Mouse (Mus musculus) naive thymus-derived CD4-positive, alpha-beta T cell, adult 2 months (primary cell): ENCODE results near the gene Cd8b1.
"Not testable (repeated sequence)": the region's sequence is repeated elsewhere in the genome, so short reads cannot be mapped to it uniquely, and the experiment has no call there.

ENCODE experiments used
- DNase-seq: peaks from one replicate; pipeline ENCODE4 v3.0.0-alpha.2; 2011; ENCODE audit warnings: low read depth

The Cd8b1 gene

DNA sequence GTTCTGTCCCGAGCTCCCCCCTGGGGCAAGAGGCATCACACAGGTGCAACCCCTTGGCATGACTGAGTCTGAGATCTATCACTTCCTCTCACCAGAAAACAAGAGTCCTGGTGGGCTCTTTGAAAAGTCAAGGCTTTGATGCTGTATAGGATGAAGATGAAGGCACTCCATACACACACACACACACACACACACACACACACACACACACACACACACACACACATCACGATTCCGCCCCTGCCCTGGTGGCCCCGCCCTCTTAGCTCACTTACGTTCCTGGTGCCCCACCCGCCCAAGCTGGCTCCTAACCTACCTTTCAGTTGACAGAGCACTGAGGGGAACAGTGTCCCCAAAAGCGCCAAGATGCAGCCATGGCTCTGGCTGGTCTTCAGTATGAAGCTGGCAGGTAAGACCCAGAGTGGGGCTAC is at the start of gene Cd8b1:
Cd8b1 (plus strand) TSS at position 298 of the 431 bp plus-strand sequence.
- peak; percentile 81 for DNase-seq

DNA sequence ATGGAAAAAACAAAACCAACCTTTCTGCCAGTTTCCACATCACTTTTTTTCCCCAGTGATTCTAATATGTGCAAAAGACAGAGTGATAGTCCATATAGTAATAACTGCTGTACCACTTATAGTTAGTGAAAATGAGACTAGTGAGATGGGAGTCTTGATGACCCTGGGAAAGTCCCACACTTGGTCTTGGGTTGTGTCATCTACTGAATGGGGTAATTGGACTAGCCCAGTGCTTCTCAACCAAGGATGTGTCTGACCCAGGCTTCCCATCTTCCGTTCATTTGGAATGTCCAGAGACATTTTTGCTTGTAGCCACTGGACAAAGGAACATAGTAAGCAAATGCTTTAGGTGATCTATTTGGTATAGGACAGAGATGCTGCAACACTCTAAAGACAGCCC is 48.9 kb upstream of the Cd8b1 start:
- peak; percentile 9 for DNase-seq

DNA sequence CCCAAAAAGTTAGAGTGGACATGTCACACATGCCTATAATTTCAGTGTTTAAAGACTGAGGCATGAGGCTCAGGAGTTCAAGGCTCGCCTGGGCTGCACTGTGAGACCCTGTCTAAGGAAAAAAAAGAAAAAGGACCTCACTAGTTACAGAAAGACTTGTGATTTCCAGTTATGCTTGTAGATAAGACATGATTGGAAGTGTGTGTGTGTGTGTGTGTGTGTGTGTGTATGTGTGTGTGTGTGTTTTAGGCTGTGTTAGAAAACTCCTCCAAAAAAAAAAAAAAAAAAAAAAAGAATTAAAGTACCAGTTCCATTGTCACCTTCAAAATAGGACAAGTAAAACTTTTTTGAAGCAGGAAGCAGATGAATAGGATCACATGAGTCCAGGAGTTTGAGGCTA is 48.0 kb upstream of the Cd8b1 start:
- DNase-seq: peak; percentile 9

- peak; percentile 10 for DNase-seq
These were observed 43.2 kb upstream of the Cd8b1 start for GRCm38 (mm10) chr6:71279418-71279817.

- no peak for DNase-seq
These were observed 29.1 kb upstream of the Cd8b1 start for GRCm38 (mm10) chr6:71293509-71293908.

- no peak for DNase-seq
These were observed 27.3 kb upstream of the Cd8b1 start for GRCm38 (mm10) chr6:71295303-71295702.

- no peak for DNase-seq
These were observed 24.5 kb upstream of the Cd8b1 start for GRCm38 (mm10) chr6:71298051-71298450.

DNA sequence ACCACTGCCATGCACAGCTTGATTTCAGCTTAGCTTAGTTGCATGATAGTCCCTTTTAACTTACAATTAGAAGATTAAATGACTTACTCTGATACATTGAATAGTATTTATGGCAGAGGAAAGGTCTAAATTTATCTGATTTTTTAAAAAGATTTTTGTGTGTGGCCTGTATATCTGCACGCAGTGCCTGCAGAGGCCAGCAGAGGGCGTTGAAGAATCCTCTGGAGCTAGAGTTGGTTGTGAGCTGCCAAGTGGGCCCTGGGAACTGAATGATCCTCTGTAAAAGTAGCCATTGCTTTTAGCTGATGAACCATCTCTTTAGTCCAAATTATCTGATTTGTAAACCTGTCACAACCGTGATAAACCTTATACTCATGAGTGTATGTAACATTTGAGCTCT is 23.8 kb upstream of the Cd8b1 start:
- peak; percentile 77 for DNase-seq

DNA sequence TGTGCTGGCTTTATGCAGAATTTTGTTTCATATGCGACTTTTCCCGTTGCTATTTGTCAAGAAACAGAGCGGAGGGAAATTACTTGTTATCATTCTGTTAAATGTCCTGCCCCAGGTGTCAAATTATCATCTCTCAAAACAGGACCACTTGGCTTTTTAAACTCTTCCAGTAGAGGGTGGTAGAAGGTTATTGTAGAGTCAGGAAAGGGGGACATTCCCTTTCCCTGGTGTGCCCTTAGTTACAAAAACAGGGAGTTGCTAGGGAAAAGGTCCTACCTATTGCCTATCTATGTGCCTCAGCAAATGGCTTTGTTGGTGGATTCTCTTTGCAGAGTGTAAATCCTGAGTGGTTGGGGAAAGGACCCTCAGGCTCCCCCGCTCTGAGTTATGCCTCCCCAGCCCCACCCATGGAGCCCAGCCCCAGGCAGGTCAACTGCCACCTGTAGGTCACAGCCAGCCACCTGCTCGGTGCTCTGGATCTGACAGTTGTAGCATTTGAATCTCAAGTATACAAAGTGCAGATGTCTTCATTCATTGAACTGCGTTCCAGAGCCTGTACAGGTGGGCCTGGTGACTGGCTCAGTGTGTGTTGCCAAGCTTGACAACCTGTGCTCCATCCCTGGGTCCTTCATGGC is 20.4 kb upstream of the Cd8b1 start:
- no peak for DNase-seq

DNA sequence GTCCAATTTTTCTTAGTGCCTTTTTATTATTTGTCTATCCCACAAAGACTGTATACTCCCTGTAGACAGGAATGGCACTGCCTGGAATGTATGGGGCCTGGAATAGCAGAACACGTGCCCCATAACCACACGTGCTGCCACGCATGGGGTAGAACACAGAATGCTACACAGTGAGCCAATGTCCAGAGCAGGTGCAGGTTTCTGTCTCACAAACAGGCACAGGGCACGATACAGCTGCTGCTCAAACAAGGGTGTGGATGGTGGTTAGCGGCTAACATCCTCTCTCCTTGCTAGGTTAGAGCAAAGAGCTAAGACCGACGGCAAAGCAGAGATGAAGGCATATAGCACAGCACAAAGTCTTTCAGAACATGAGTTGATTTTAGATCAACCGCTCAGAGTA is 15.1 kb upstream of the Cd8b1 start:
- peak; percentile 44 for DNase-seq

- DNase-seq: no peak
These were observed 733 bp upstream of the Cd8b1 start, which contains the start of gene Smyd1 for GRCm38 (mm10) chr6:71321826-71322283. Gene Smyd1, minus strand, starts transcription at chr6:71322233.

DNA sequence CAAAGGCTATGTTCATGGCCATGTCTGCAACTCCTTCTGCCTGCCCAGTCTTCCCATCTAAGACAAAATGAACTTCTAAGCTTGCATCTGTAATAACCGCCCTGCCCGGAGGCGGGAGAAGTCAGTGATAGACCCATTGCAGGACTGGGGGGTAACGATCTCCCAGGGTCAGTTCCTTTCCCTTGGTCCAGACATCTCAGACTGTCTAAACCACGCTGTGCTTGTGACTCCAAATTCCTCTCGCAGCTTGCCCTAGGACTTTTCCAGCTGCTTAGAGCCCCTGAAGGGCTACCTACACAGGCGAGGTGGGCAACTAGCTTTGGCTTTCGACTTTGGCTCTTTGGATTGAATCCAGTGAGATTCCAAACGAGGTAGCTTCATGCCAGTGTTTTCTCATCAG is 2.2 kb downstream of the Cd8b1 start:
- no peak for DNase-seq

DNA sequence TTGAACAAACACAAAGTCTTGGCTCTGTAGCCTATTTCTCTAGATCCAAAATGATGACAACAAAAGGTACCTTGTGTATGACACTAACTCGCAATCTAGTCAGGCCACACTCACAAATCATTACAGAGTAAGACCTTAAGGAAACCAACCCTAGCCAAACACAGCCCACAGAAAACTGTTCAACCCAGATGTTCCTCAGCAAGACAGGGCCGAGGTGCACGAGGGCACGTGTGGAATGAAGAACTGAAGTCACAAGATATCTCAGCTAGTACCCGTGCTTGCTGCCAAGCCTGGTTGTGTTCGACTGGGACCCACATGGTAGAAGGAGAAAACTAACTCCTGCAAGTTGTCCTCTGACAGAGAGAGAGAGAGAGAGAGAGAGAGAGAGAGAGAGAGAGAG is 7.3 kb downstream of the Cd8b1 start:
- no peak for DNase-seq

DNA sequence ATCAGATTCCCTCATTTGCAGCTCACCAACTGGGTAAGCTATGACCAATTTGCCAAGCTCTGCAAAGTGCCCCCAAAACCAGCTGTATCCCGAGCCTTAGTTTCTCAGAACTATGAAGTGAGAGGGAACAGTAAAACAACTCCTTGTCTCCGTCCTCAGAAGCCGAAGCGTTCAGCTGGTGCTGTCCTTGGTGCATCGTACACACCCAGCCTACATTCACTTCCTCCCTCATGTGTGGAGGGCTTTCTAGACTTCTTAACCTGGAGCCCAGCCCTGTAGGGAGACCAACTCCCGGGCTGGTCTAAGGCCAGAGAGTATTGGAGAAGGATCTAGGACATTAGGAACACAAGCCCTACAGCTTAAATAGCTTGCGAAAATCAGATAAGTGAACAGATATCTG is 7.9 kb downstream of the Cd8b1 start:
- no peak for DNase-seq

GRCm38 (mm10) chr6:71331491-71331890 is 8.9 kb downstream of the Cd8b1 start:
- DNase-seq: not testable (repeated sequence)

GRCm38 (mm10) chr6:71332236-71332965 is 9.8 kb downstream of the Cd8b1 start:
- no peak for DNase-seq

- DNase-seq: no peak
These were observed 10.4 kb downstream of the Cd8b1 start for GRCm38 (mm10) chr6:71333031-71333430.

DNA sequence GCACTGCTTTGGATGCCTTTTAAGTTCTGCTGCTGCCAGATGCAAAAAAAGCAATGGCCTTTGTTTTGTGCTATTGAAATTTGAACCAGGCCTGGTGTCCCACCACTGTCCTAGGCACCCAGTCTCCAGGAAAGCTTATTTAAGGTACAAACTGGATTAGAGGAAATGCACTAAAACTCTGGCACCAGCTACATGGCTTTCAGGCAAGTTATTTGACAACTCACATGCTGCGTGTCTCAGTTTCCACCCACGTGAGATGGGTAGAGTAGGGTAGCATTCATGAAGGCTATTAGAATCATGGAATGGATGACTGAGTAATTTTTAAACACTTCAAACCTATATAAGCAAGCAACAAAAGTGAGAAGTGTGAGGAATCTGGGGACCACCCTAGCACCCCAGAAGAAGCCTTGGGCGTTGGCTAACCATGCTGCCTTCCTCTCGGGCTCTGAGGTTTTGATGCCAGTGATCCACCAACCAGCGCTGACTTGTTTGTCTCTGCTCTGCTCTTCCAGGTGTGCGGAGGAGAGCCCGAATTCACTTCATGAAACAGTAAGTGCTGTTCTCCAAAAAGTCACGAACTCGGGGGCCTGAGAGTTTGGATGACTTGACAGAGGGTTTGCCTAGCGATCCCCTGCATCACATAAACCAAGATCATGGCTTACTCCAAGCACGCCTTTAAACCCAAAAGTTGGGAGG is 11.1 kb downstream of the Cd8b1 start:
- no peak for DNase-seq

GRCm38 (mm10) chr6:71337666-71338065 is 15.1 kb downstream of the Cd8b1 start:
- DNase-seq: no peak

DNA sequence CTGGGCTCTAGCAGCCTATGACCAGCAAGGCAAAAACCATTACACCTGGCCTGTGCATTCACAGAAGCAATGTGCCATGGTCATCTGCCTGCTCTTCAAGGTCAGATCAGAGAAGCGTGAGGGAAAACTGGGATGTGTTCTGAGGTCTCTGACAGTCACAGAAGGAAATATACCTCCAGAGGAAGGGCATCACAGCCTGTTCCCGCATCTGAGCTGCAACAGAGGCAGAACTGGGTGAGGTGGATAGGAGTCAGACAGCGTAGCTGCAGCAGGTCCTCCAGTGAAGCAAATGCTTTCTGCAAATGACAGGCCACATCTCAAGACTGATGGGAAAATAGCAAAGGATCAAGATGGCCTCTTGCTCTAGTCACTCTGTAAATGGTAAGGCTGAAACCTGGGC is 16.4 kb downstream of the Cd8b1 start:
- DNase-seq: no peak

DNA sequence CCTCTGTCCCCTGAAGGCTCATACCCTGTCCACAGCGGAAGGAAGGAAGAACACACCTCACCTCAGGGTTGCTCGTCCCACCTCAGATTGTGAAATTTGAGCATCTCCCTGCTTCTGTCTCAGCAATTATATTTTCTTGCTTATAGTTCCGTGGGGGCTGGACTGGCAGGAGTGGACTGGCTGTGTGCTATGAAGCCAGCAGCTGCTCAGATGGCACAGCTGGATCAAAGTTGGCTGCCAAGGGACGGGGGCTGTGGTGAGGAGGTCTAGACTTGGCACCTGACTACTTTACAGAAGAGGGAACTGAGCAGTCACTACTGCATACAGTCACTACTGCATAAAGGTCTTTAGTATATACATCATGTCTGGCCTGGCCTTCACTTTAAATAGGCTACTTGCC is 16.8 kb downstream of the Cd8b1 start:
- DNase-seq: no peak

DNA sequence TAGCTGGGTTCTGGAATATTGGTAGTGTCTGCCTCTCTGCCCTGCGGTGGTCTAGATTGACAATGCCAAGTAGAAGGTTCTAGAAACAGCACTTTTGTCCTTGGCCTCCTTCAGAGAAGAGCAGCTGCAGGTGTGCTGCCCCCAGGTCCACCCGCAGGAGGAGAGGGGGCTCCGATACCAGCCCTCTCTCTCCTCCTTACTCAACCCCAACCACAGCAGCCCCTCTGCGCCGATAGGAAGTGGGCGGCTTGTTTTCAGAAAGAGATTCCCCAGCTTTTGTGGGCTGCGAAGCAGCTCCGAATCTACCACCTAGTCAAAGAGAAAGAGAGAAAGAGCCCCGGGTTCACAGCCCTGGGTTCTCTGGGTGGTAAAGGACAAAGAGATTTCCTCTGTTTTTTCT is 18.6 kb downstream of the Cd8b1 start:
- no peak for DNase-seq

GRCm38 (mm10) chr6:71348006-71348405 is 25.4 kb downstream of the Cd8b1 start:
- no peak for DNase-seq
